Mouse (Mus musculus) megakaryocyte, adult 5-6 weeks (primary cell): ENCODE measurements around the gene Cdh8. TPM values are rescaled to one million over a fixed set of nuclear protein-coding genes. Genes with fewer than 3 reads are reported as not detected.
"Not testable (repeated sequence)": the region's sequence is repeated elsewhere in the genome, so short reads cannot be mapped to it uniquely, and the experiment has no call there.

Source experiments
- ATAC-seq: 2 replicates; pipeline ENCODE4 v1.8.0; 2016; ENCODE audit warnings: mild to moderate bottlenecking, inconsistent platforms; ENCODE audit not compliant: poor library complexity, severe bottlenecking
- total RNA-seq, 2 experiments: library from RNA; stranded (forward) in 1 of 2; stranded (reverse) in 1 of 2; fragments of 153-499, 151-499 nt in 1 of 2; fragments of 221-1000, 200-1000 nt in 1 of 2; gene quantifications; 2 replicates each; pipeline versions ENCODE4 v1.2.3 to v1.2.4; 2015 to 2017

Gene Cdh8
- total RNA-seq, 2 experiments from 2014 or later, result not detected

- ATAC-seq, result no peak
Observed at GRCm38 (mm10) chr8:99290201-99290600, 126.1 kb downstream of the Cdh8 start.

GRCm38 (mm10) chr8:99285103-99285502 lies 131.2 kb downstream of the Cdh8 start:
- ATAC-seq, result no peak

GRCm38 (mm10) chr8:99280375-99280774 lies 135.9 kb downstream of the Cdh8 start:
- ATAC-seq, result no peak

- no peak for ATAC-seq
Observed at GRCm38 (mm10) chr8:99267133-99267532, 149.1 kb downstream of the Cdh8 start.

GRCm38 (mm10) chr8:99234372-99234771 lies 181.9 kb downstream of the Cdh8 start:
- no peak for ATAC-seq

- no peak for ATAC-seq
Observed at GRCm38 (mm10) chr8:99223697-99224096, 192.6 kb downstream of the Cdh8 start.

GRCm38 (mm10) chr8:99205194-99205593 lies 211.1 kb downstream of the Cdh8 start:
- no peak for ATAC-seq

GRCm38 (mm10) chr8:99190643-99191042 lies 225.6 kb downstream of the Cdh8 start:
- ATAC-seq, result no peak

- ATAC-seq, result no peak
Observed at GRCm38 (mm10) chr8:99186879-99187278, 229.4 kb downstream of the Cdh8 start.

GRCm38 (mm10) chr8:99184186-99184585 lies 232.1 kb downstream of the Cdh8 start:
- ATAC-seq, result no peak

- no peak for ATAC-seq
Observed at GRCm38 (mm10) chr8:99166966-99167365, 249.3 kb downstream of the Cdh8 start.

- ATAC-seq, result no peak
Observed at GRCm38 (mm10) chr8:99161633-99162032, 254.6 kb downstream of the Cdh8 start.

GRCm38 (mm10) chr8:99145436-99145835 lies 270.8 kb downstream of the Cdh8 start:
- no peak for ATAC-seq

- ATAC-seq, result not testable (repeated sequence)
Observed at GRCm38 (mm10) chr8:99144761-99145160, 271.5 kb downstream of the Cdh8 start.

GRCm38 (mm10) chr8:99098453-99098852 lies 317.8 kb downstream of the Cdh8 start:
- no peak for ATAC-seq

- no peak for ATAC-seq
Observed at GRCm38 (mm10) chr8:99051344-99051743, 364.9 kb downstream of the Cdh8 start.

GRCm38 (mm10) chr8:99048664-99049363 lies 367.5 kb downstream of the Cdh8 start:
- ATAC-seq, result no peak

GRCm38 (mm10) chr8:99040423-99040822 lies 375.8 kb downstream of the Cdh8 start:
- ATAC-seq, result no peak

GRCm38 (mm10) chr8:99031060-99031459 lies 385.2 kb downstream of the Cdh8 start:
- no peak for ATAC-seq
